Mouse (Mus musculus) kidney, adult 2 months (tissue): ENCODE data around the gene Gm49322.

Experiments used
- CTCF ChIP-seq: fragments of 200-500 bp; conservative IDR thresholded peaks from 2 replicates; pipeline ENCODE4 v1.5.1; 2011; ENCODE audit warnings: low read depth, mild to moderate bottlenecking, control low read depth, low read length, moderate library complexity, mixed read lengths; ENCODE audit not compliant: insufficient read depth, insufficient read length
- POLR2A ChIP-seq: fragments of 200-500 bp; IDR thresholded peaks from one replicate; pipeline ENCODE4 v1.6.1; 2011; ENCODE audit warnings: low read depth, low read length, control low read depth

DNA sequence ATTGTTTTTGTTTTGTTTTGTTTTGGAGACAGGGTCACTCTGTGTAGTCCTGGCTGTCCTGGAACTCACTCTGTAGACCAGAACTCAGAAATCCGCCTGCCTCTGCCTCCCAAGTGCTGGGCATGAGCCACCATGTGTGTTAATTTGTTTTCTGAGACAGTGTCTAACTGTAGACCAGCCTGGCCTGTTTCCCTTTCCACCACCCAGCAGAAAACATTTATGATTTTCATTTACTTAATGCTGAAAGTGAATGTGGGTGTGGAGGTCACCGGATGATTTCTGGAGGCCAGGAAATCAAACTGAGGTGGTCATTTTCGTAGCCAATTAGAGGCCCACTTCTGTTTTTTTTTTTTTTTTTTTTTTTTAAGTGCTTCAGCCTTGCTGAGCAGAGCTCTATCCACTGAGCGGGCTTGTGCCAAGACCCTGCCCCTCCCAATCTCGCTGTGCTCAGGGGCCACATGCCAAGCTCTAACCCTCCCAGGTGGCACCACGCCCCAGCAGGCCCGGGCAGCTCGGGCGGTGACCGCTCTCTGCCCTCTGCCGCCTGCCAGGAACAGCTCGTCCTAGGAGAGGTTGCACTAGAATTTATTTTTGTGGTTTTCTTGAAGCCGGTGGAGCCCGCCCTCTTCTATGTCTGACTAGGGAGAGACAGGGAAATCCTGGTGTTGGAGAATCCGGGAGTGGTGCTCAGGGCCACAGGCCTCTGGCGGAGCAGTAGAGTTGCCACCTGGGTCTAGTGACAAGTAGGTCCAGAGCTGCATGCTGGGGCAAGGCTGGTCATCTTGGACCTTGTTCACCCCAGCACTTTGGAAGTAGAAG lies 58.6 kb downstream of the Gm49322 start:
- no peak for TF ChIP-seq CTCF
- no peak for TF ChIP-seq POLR2A
